Mouse (Mus musculus) testis, adult 2 months (tissue): ENCODE results near the gene Brk1.

Source experiments
- CTCF ChIP-seq: fragments of 200-500 bp; IDR thresholded peaks from 2 replicates; pipeline ENCODE4 v1.5.1; 2012; ENCODE audit warnings: low read depth, mild to moderate bottlenecking, inconsistent platforms, low read length, moderate library complexity; ENCODE audit not compliant: control insufficient read depth, insufficient read depth, insufficient replicate concordance
- POLR2A ChIP-seq: fragments of 200-500 bp; IDR thresholded peaks from 2 replicates; pipeline ENCODE4 v1.6.1; 2012; ENCODE audit warnings: low read depth, mild to moderate bottlenecking, inconsistent platforms, low read length, moderate library complexity; ENCODE audit not compliant: control insufficient read depth

- TF ChIP-seq CTCF (no peak), POLR2A (no peak)
Observed at GRCm38 (mm10) chr6:113661353-113662241, 57.0 kb downstream of the Brk1 start.
